Comparison of ENCODE assay signal across 18 mouse cellular contexts in the genomic region with DNA sequence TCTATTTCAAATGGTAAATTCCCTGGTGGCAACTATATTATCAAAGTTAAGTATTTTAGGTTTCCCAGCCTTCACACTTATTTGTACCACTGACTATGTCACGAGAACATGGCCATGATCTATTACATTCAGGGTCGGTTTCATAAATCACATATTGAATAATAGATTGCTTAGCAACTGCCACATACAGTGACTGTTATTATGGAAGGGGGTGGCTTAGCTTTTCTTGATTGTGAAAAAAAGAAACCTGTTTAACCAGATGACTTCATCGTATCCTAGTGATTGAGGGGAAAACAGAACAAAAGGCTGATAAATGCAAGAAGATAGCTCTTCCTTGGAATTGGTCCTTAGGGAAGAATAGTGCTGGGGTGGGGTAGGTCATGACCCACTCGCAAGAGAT.
"Had no signal": no experiment of that assay in that cellular context is flagged by ENCODE, and none has a peak within 500 bp of the region (broad histone marks: within the 10 kb centered on the region; RNA-seq: fewer than 3 reads in every experiment).

No protein-coding gene starts in this region.

- H3K4me2 ChIP-seq: limb, embryonic 12.5 days; limb, embryonic 15.5 days; liver, embryonic 11.5 days; lung, embryonic 14.5 days; midbrain, embryonic 13.5 days; neural tube, embryonic 13.5 days had no signal

- H3K9ac ChIP-seq: limb, embryonic 12.5 days; limb, embryonic 15.5 days; liver, embryonic 14.5 days; liver, postnatal 0 days; lung, embryonic 14.5 days; midbrain, embryonic 13.5 days; neural tube, embryonic 13.5 days had no signal

- H3K27me3 ChIP-seq: limb, embryonic 12.5 days; limb, embryonic 15.5 days; megakaryocyte, embryonic 14.5 days; midbrain, embryonic 13.5 days; neural tube, embryonic 13.5 days had no signal

- H3K36me3 ChIP-seq: limb, embryonic 12.5 days; limb, embryonic 15.5 days; midbrain, embryonic 10.5 days; midbrain, embryonic 13.5 days; neural tube, embryonic 13.5 days had no signal

- DNase-seq: kidney, adult 9 months; kidney, postnatal 25 days; left cerebral cortex, postnatal 4 days; liver, postnatal 0 days; lung, embryonic 14.5 days; thymus, adult 18-20 months; thymus, postnatal 36 days had no signal

- H3K9me3 ChIP-seq: limb, embryonic 12.5 days; limb, embryonic 15.5 days; megakaryocyte, embryonic 14.5 days; midbrain, embryonic 10.5 days; midbrain, embryonic 13.5 days; neural tube, embryonic 13.5 days had no signal

- H3K4me3 ChIP-seq: limb, embryonic 12.5 days; limb, embryonic 15.5 days; megakaryocyte, embryonic 14.5 days; midbrain, embryonic 10.5 days; midbrain, embryonic 13.5 days; myocyte; neural tube, embryonic 13.5 days had no signal

- H3K27ac ChIP-seq: limb, embryonic 12.5 days; limb, embryonic 15.5 days; liver, embryonic 14.5 days; macrophage; midbrain, embryonic 10.5 days; midbrain, embryonic 13.5 days; neural tube, embryonic 13.5 days had no signal

- H3K4me1 ChIP-seq: limb, embryonic 12.5 days; megakaryocyte, embryonic 14.5 days; midbrain, embryonic 10.5 days; midbrain, embryonic 13.5 days; neural tube, embryonic 13.5 days had no signal

- ATAC-seq: liver, postnatal 0 days; midbrain, embryonic 13.5 days; midbrain, embryonic 16.5 days had no signal
